Mouse (Mus musculus): Measurements from ENCODE around the gene Fam214a.

DNA sequence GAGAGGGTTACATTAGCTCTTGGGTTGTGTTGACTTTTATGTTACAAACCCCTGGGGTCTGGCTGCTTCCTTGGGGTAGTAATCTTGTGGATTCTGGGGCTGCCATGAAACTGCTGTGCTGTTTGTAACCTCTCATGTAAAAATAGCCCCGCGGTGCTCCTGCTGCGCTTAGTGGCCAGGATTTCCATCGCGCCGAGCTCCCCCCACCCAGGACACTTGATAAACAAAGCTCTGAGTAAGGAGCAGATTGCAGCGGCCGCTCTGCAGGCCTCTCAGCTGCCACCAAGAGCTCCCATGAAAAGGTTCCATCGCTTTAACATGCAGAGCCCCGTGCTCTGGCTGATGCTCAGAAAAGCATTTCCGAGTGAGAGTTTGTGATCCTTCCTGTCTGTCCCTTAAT, 22.1 kb downstream of the Fam214a start:
- no peak for TF ChIP-seq POLR2A (IDR thresholded peaks at IDR 0.05; ENCODE audit: low read depth, low read length)
- no peak for TF ChIP-seq CTCF (IDR thresholded peaks at IDR 0.05; ENCODE audit: borderline replicate concordance, insufficient read depth, low read length)

Measured in embryonic fibroblast, embryonic 13.5 days (primary cell).